Mouse (Mus musculus) liver, postnatal 0 days (tissue): ENCODE results near the gene Slc24a1.

Experiments used
- CTCF ChIP-seq: sonication (generic); IDR thresholded peaks from 2 replicates; pipeline ENCODE4 v1.5.1; 2016; ENCODE audit warnings: antibody characterized with exemption, low read depth
- EP300 ChIP-seq: IDR thresholded peaks from 2 replicates; pipeline ENCODE4 v1.6.1; 2016; ENCODE audit warnings: antibody characterized with exemption, low read depth, mild to moderate bottlenecking

- no peak for TF ChIP-seq CTCF
- TF ChIP-seq EP300, result no peak
Measured at GRCm38 (mm10) chr9:64951161-64951657, at the start of gene Slc24a1.
